Mouse (Mus musculus) kidney, adult 2 months (tissue): ENCODE measurements around the gene Rasgef1a. TPM values are rescaled to one million over a fixed set of nuclear protein-coding genes. Genes with fewer than 3 reads are reported as not detected.

Source experiments
- DNase-seq: peaks from one replicate; pipeline ENCODE4 v3.0.0; 2021
- H3K27ac ChIP-seq: fragments of 200-500 bp; 2 replicates; pipeline ENCODE4 v1.5.1; 2012; ENCODE audit warnings: low read depth, low read length, control low read depth, inconsistent platforms; ENCODE audit not compliant: insufficient read depth
- H3K27me3 ChIP-seq: fragments of 200-500 bp; replicated peaks from 2 replicates; pipeline ENCODE4 v1.6.1; 2012; ENCODE audit warnings: mild to moderate bottlenecking, moderate library complexity, low read length, inconsistent platforms; ENCODE audit not compliant: control insufficient read depth, insufficient read depth
- H3K36me3 ChIP-seq: fragments of 200-500 bp; 2 replicates; pipeline ENCODE4 v1.6.1; 2012; ENCODE audit warnings: mild to moderate bottlenecking, moderate library complexity, low read length, inconsistent platforms; ENCODE audit not compliant: control insufficient read depth, insufficient read depth
- H3K4me1 ChIP-seq: fragments of 200-500 bp; 2 replicates; pipeline ENCODE4 v1.6.1; 2011; ENCODE audit warnings: low read length; ENCODE audit not compliant: control insufficient read depth, insufficient read depth
- H3K4me3 ChIP-seq: fragments of 200-500 bp; 2 replicates; pipeline ENCODE4 v1.5.1; 2011; ENCODE audit warnings: mild to moderate bottlenecking, low read depth, low read length, control low read depth; ENCODE audit not compliant: insufficient read depth
- CTCF ChIP-seq: fragments of 200-500 bp; conservative IDR thresholded peaks from 2 replicates; pipeline ENCODE4 v1.5.1; 2011; ENCODE audit warnings: low read depth, mild to moderate bottlenecking, control low read depth, low read length, moderate library complexity, mixed read lengths; ENCODE audit not compliant: insufficient read depth, insufficient read length
- POLR2A ChIP-seq: fragments of 200-500 bp; IDR thresholded peaks from one replicate; pipeline ENCODE4 v1.6.1; 2011; ENCODE audit warnings: low read depth, low read length, control low read depth
- WGBS: fragments of 180-500 bp; shearing (Covaris S2); methylation state at CpG from one replicate; pipeline ENCODE4 v1.1.7; 2018; 5-methylcytosine and 5-hydroxymethylcytosine counted together
- polyA plus RNA-seq: library from polyadenylated mRNA; depleted of rRNA; stranded (reverse); fragments of >200 nt; gene quantifications from 2 replicates; pipeline ENCODE4 v1.2.3, GENCODE M21; 2012

Rasgef1a gene
- polyA plus RNA-seq, 1 experiment: 0.36 TPM

GRCm38 (mm10) chr6:118064968-118065530 lies 53.8 kb downstream of the Rasgef1a start:
- peak; percentile 22 for DNase-seq
- Histone ChIP-seq H3K4me3 (no peak overlapping the region), H3K27ac (no peak overlapping the region), H3K36me3 (no peaks in the 10 kb centered on the region), H3K27me3 (no peaks in the 10 kb centered on the region), H3K4me1 (no peaks in the 10 kb centered on the region)
- 21% methylated on average over 7 of the region's 7 CpGs for WGBS
- TF ChIP-seq POLR2A (no peak), CTCF (peak; percentile 38; the same call in 1 of the 2 replicates)

- Histone ChIP-seq H3K27me3 (no peaks in the 10 kb centered on the region), H3K27ac (no peak overlapping the region), H3K4me1 (no peaks in the 10 kb centered on the region), H3K4me3 (peak overlapping the region; percentile 49), H3K36me3 (no peaks in the 10 kb centered on the region)
- WGBS: 2% methylated on average over 12 of the region's 12 CpGs
- DNase-seq: no peak
- TF ChIP-seq CTCF: no peak
- TF ChIP-seq POLR2A: no peak
Measured at GRCm38 (mm10) chr6:118065837-118066198, 54.6 kb downstream of the Rasgef1a start.

DNA sequence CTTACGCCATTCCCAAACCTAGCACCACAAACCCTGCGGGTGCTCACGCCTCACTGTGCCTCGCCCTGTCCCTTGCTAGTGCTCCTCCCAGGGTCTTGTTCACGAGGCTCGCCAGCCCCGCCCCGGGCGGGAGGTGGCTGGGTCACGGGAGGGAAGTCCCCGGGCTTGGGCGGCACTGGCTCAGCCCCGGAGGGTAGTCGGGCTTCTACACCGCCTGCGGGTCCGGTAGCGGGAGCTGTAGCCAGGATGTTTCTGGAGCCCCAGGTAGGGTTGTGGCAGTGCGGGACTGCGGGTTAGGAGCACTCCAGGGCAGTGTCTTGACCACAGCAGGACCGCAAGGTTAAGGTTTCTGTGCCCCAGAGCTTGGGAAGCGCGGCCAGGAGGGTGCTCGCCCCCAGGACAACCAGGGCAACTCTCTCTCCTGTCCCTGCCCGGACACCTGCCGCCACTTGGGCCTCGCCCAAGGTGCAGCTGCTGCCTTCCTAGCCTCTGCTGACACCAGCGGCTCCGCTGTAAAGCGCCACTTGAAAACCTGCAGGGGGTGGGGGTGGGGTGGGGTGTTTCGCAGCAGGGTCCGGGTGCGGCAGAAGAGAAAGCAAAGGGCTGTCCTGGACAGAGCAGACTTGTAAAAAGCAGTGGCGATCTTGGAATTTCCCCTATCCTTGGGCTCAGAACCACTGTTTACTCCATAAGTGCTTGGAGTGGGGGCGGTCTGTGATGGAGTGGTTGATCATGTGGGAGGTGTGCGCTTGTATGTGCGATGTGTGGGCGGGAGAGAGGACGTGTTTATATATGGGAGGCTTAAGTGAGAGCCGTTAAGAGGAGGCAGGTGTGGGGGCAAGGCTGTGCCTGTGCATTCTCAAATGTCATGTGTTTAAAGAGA lies 55.2 kb downstream of the Rasgef1a start:
- Histone ChIP-seq H3K36me3 (no peaks in the 10 kb centered on the region), H3K4me1 (no peaks in the 10 kb centered on the region), H3K4me3 (peak overlapping the region; percentile 49), H3K27ac (no peak overlapping the region), H3K27me3 (no peaks in the 10 kb centered on the region)
- TF ChIP-seq POLR2A (no peak), CTCF (no peak)
- 2% methylated on average over 40 of the region's 40 CpGs for WGBS
- peak; percentile 20 for DNase-seq

DNA sequence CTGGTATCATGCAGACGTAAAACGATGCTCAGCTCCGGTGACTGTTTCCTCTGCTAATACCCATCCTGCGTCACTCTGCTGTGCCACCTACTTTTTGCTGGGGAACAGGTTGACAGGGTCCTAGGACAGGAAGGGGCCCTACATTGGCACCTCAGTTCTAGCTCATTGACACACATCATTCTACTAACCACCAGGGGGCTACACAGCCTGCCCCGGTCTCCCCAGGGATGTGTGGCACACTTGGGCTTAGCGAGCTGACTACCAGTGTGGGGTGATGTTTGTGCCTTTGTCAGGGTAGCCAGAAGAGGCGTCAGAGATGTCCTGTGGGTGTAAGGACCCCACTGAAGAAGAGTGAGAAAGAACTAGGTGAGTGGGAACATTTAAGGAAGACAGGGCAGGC lies 56.5 kb downstream of the Rasgef1a start:
- TF ChIP-seq CTCF (no peak), POLR2A (no peak)
- Histone ChIP-seq H3K36me3 (no peaks in the 10 kb centered on the region), H3K4me1 (no peaks in the 10 kb centered on the region), H3K27me3 (no peaks in the 10 kb centered on the region), H3K27ac (no peak overlapping the region), H3K4me3 (no peak overlapping the region)
- DNase-seq: no peak
- 74% methylated on average over 7 of the region's 7 CpGs for WGBS

- H3K27ac ChIP-seq: no peak overlapping the region
- TF ChIP-seq POLR2A (no peak), CTCF (no peak)
- DNase-seq: no peak
- H3K27me3 ChIP-seq: no peaks in the 10 kb centered on the region
- H3K36me3 ChIP-seq: no peaks in the 10 kb centered on the region
- H3K4me1 ChIP-seq: no peaks in the 10 kb centered on the region
- 61% methylated on average over 5 of the region's 5 CpGs for WGBS
- H3K4me3 ChIP-seq: no peak overlapping the region
Measured at GRCm38 (mm10) chr6:118070321-118071012, 59.2 kb downstream of the Rasgef1a start.

- TF ChIP-seq CTCF (no peak), POLR2A (no peak)
- no peaks in the 10 kb centered on the region for H3K36me3 ChIP-seq
- H3K4me3 ChIP-seq: no peak overlapping the region
- no peak overlapping the region for H3K27ac ChIP-seq
- no peaks in the 10 kb centered on the region for H3K27me3 ChIP-seq
- WGBS: 92% methylated on average over 4 of the region's 4 CpGs
- H3K4me1 ChIP-seq: no peaks in the 10 kb centered on the region
- DNase-seq: no peak
Measured at GRCm38 (mm10) chr6:118071013-118071350, 59.7 kb downstream of the Rasgef1a start.

- no peak overlapping the region for H3K27ac ChIP-seq
- no peak for DNase-seq
- no peak overlapping the region for H3K4me3 ChIP-seq
- no peaks in the 10 kb centered on the region for H3K27me3 ChIP-seq
- H3K36me3 ChIP-seq: no peaks in the 10 kb centered on the region
- no peaks in the 10 kb centered on the region for H3K4me1 ChIP-seq
- 96% methylated on average over 3 of the region's 3 CpGs for WGBS
- TF ChIP-seq POLR2A (no peak), CTCF (no peak)
Measured at GRCm38 (mm10) chr6:118071416-118071815, 60.2 kb downstream of the Rasgef1a start.
